Mouse (Mus musculus): ENCODE results near the gene Casq1. TPM values are rescaled to one million over a fixed set of nuclear protein-coding genes. Genes with fewer than 3 reads are reported as not detected.

Casq1 gene
- polyA plus RNA-seq, 1 experiment from 2014 or later, result 18.9 TPM

- Histone ChIP-seq H3K27me3 (no peaks in the 10 kb centered on the region), H3K4me2 (replicated peaks) (no peak overlapping the region), H3K4me3 (replicated peaks) (no peak overlapping the region), H3K4me1 (peaks cover 18% of the 10 kb centered on the region), H3K9me3 (replicated peaks) (no peaks in the 10 kb centered on the region), H3K9ac (no peak overlapping the region), H3K27ac (replicated peaks) (no peak overlapping the region), H3K36me3 (peaks cover 79% of the 10 kb centered on the region)
- 80% methylated on average over 3 of the region's 3 CpGs for WGBS
- ATAC-seq (ENCODE audit: insufficient number of reproducible peaks, low FRiP score, low TSS enrichment, low read depth), result no peak
Measured at GRCm38 (mm10) chr1:172197146-172197545, 22.5 kb downstream of the Casq1 start.

DNA sequence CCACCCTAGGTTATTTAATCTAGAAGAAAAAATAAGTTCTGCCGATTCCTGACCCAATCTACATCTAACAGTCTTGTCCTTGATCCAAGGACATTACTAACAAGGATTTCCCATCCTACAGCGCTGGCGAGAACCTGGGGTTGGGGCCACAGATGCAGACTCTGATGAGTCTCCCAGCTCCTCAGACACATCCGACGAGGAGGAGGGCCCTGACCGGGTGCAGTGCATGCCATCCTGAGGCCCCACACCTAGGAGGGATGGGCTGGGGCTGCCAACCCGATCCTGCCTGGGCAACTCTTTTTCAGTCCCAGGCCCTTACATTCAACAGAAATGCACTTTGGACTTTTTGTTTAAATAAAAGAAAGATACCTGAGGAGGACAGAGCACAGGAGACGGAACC is 25.2 kb downstream of the Casq1 start:
- Histone ChIP-seq H3K4me3 (replicated peaks) (no peak overlapping the region), H3K27me3 (no peaks in the 10 kb centered on the region), H3K9me3 (replicated peaks) (no peaks in the 10 kb centered on the region), H3K9ac (no peak overlapping the region), H3K4me1 (no peaks in the 10 kb centered on the region), H3K4me2 (replicated peaks) (no peak overlapping the region), H3K27ac (replicated peaks) (no peak overlapping the region), H3K36me3 (peaks cover 91% of the 10 kb centered on the region)
- no peak for ATAC-seq (ENCODE audit: insufficient number of reproducible peaks, low FRiP score, low TSS enrichment, low read depth)
- WGBS, result 77% methylated on average over 8 of the region's 8 CpGs

- H3K4me1 ChIP-seq, result no peaks in the 10 kb centered on the region
- H3K4me3 ChIP-seq (replicated peaks), result no peak overlapping the region
- no peak overlapping the region for H3K4me2 ChIP-seq (replicated peaks)
- no peak for ATAC-seq (ENCODE audit: insufficient number of reproducible peaks, low FRiP score, low TSS enrichment, low read depth)
- peaks cover 92% of the 10 kb centered on the region for H3K36me3 ChIP-seq
- WGBS, result 91% methylated on average over 3 of the region's 3 CpGs
- no peaks in the 10 kb centered on the region for H3K9me3 ChIP-seq (replicated peaks)
- H3K27ac ChIP-seq (replicated peaks), result no peak overlapping the region
- no peak overlapping the region for H3K9ac ChIP-seq
- H3K27me3 ChIP-seq, result no peaks in the 10 kb centered on the region
Measured at GRCm38 (mm10) chr1:172192217-172192616, 27.5 kb downstream of the Casq1 start.

GRCm38 (mm10) chr1:172191578-172191977 is 28.1 kb downstream of the Casq1 start:
- no peaks in the 10 kb centered on the region for H3K4me1 ChIP-seq
- no peak overlapping the region for H3K4me3 ChIP-seq (replicated peaks)
- no peak overlapping the region for H3K9ac ChIP-seq
- H3K9me3 ChIP-seq (replicated peaks), result no peaks in the 10 kb centered on the region
- no peak overlapping the region for H3K4me2 ChIP-seq (replicated peaks)
- 79% methylated on average over 2 of the region's 2 CpGs for WGBS
- H3K27me3 ChIP-seq, result no peaks in the 10 kb centered on the region
- H3K27ac ChIP-seq (replicated peaks), result no peak overlapping the region
- H3K36me3 ChIP-seq, result peaks cover 92% of the 10 kb centered on the region
- no peak for ATAC-seq (ENCODE audit: insufficient number of reproducible peaks, low FRiP score, low TSS enrichment, low read depth)

DNA sequence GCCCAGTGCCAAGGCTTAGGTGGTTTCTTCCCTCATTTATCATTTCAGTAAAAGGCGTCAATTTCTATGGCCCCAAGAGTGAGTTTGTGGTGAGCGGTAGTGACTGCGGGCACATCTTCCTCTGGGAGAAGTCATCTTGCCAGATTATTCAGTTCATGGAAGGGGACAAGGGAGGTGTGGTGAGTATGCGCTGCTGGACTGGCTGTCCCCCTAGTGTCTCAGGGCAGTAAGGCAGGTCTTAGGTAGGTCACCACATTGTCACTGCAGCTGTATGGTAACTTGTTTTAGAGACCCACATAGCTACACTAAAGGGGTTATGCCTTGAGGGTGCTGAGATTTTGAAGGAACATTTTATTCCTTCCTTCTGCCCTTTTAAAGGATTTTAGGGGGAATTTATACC is 30.8 kb downstream of the Casq1 start:
- Histone ChIP-seq H3K4me3 (replicated peaks) (no peak overlapping the region), H3K4me2 (replicated peaks) (no peak overlapping the region), H3K36me3 (peaks cover 74% of the 10 kb centered on the region), H3K27me3 (no peaks in the 10 kb centered on the region), H3K27ac (replicated peaks) (no peak overlapping the region), H3K9ac (no peak overlapping the region), H3K4me1 (no peaks in the 10 kb centered on the region), H3K9me3 (replicated peaks) (no peaks in the 10 kb centered on the region)
- WGBS, result 70% methylated on average over 4 of the region's 4 CpGs
- no peak for ATAC-seq (ENCODE audit: insufficient number of reproducible peaks, low FRiP score, low TSS enrichment, low read depth)

- WGBS, result 94% methylated on average over 10 of the region's 10 CpGs
- no peaks in the 10 kb centered on the region for H3K4me1 ChIP-seq
- H3K27me3 ChIP-seq, result no peaks in the 10 kb centered on the region
- no peak overlapping the region for H3K4me2 ChIP-seq (replicated peaks)
- H3K27ac ChIP-seq (replicated peaks), result no peak overlapping the region
- no peak for ATAC-seq (ENCODE audit: insufficient number of reproducible peaks, low FRiP score, low TSS enrichment, low read depth)
- no peak overlapping the region for H3K9ac ChIP-seq
- no peak overlapping the region for H3K4me3 ChIP-seq (replicated peaks)
- H3K36me3 ChIP-seq, result peaks cover 67% of the 10 kb centered on the region
- no peaks in the 10 kb centered on the region for H3K9me3 ChIP-seq (replicated peaks)
Measured at GRCm38 (mm10) chr1:172186401-172187289, 33.0 kb downstream of the Casq1 start.

GRCm38 (mm10) chr1:172183915-172184314 is 35.8 kb downstream of the Casq1 start:
- no peak for ATAC-seq (ENCODE audit: insufficient number of reproducible peaks, low FRiP score, low TSS enrichment, low read depth)
- Histone ChIP-seq H3K27ac (replicated peaks) (no peak overlapping the region), H3K27me3 (no peaks in the 10 kb centered on the region), H3K4me1 (no peaks in the 10 kb centered on the region), H3K9me3 (replicated peaks) (no peaks in the 10 kb centered on the region), H3K36me3 (peaks cover 59% of the 10 kb centered on the region), H3K4me3 (replicated peaks) (no peak overlapping the region), H3K4me2 (replicated peaks) (no peak overlapping the region), H3K9ac (no peak overlapping the region)

DNA sequence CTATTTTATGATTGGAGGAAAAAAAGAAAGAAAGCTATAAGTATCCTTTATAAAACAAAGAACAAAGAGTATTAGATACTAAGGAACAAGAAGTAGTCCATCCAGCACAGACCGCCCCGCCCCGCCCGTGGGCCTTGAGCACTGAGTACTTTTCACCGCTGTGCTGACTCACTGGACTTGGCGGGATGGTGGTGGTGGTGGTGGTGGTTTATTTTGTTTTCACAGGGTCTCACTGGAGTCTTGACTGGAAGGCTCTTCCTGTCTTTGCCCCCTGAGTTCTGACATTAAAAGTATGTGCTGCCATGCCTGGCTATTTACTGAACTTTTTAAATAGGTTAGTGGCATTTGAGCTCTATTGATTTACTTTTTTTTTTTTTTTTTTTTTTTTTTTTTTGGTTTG is 36.6 kb downstream of the Casq1 start:
- Histone ChIP-seq H3K27ac (replicated peaks) (no peak overlapping the region), H3K4me3 (replicated peaks) (no peak overlapping the region), H3K4me2 (replicated peaks) (no peak overlapping the region), H3K9ac (no peak overlapping the region), H3K27me3 (no peaks in the 10 kb centered on the region), H3K36me3 (peaks cover 56% of the 10 kb centered on the region), H3K4me1 (no peaks in the 10 kb centered on the region), H3K9me3 (replicated peaks) (no peaks in the 10 kb centered on the region)
- 91% methylated on average over 6 of the region's 6 CpGs for WGBS
- ATAC-seq (ENCODE audit: insufficient number of reproducible peaks, low FRiP score, low TSS enrichment, low read depth), result no peak

DNA sequence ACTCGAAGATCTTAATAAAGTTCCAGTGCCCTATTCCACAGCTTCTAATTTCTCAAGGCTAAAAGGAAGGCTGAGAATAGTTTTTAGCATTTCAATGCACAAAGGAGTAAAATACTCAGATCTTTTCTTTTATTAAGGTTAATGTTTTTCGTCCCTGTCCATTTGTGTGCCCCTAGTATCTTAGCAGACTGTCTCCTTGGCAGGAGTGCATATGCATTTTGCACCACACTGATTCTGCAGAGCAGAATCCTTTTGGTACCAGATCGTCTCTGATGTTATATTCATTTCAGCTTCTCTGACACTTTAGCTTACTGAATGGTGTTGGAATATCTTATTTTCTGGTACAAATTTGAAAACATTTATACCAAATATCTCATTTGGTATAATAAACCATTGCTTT is 37.9 kb downstream of the Casq1 start:
- Histone ChIP-seq H3K4me2 (replicated peaks) (no peak overlapping the region), H3K9me3 (replicated peaks) (no peaks in the 10 kb centered on the region), H3K27ac (replicated peaks) (no peak overlapping the region), H3K9ac (no peak overlapping the region), H3K4me3 (replicated peaks) (no peak overlapping the region), H3K27me3 (no peaks in the 10 kb centered on the region), H3K36me3 (peaks cover 52% of the 10 kb centered on the region), H3K4me1 (no peaks in the 10 kb centered on the region)
- WGBS, result 90% methylated on average over 3 of the region's 3 CpGs
- no peak for ATAC-seq (ENCODE audit: insufficient number of reproducible peaks, low FRiP score, low TSS enrichment, low read depth)

DNA sequence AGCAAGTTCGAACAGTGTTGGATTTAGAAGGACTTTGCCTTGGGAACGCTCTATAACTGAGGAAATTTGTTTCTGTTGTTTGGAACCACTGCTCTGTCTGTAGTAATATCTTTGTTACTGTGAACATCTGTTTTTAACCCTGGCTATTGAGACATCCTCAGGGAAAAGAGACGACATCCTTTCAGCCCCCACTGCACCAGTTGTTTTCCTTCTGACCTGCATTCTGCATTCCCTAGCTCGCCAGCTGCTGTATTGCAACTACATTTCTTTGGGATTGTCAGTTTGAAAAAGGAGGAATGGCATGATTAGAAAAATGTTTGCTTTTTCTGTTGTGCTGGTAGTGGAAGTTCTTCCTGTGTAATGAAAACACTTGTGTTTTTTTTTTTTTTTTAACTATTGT is 38.8 kb downstream of the Casq1 start:
- H3K27ac ChIP-seq (replicated peaks), result no peak overlapping the region
- no peaks in the 10 kb centered on the region for H3K9me3 ChIP-seq (replicated peaks)
- H3K9ac ChIP-seq, result no peak overlapping the region
- H3K4me2 ChIP-seq (replicated peaks), result no peak overlapping the region
- peaks cover 47% of the 10 kb centered on the region for H3K36me3 ChIP-seq
- H3K4me3 ChIP-seq (replicated peaks), result no peak overlapping the region
- WGBS, result 50% methylated on average over 4 of the region's 4 CpGs
- no peaks in the 10 kb centered on the region for H3K4me1 ChIP-seq
- no peaks in the 10 kb centered on the region for H3K27me3 ChIP-seq
- no peak for ATAC-seq (ENCODE audit: insufficient number of reproducible peaks, low FRiP score, low TSS enrichment, low read depth)

DNA sequence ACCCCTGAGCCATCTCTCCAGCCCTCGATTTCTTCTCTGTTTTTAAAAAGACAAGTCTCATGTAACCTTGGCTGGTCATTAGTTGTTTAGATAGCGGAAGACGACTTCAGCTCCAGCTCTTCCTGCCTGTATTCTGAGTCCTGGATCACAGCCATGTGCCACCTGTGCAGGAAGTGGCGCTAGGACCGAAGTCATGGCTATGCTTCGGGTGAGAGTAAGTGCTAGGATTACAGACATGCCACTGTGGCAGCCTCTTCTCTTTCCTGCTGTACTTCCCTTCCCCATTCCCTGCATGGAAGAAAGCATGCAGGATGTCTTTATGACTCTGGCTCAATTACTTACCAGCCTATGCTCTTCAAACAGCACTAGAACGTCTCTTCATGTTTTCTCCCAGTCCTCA is 40.6 kb downstream of the Casq1 start:
- ATAC-seq (ENCODE audit: insufficient number of reproducible peaks, low FRiP score, low TSS enrichment, low read depth), result no peak
- no peaks in the 10 kb centered on the region for H3K4me1 ChIP-seq
- H3K9ac ChIP-seq, result no peak overlapping the region
- peaks cover 62% of the 10 kb centered on the region for H3K36me3 ChIP-seq
- 73% methylated on average over 7 of the region's 7 CpGs for WGBS
- no peak overlapping the region for H3K4me3 ChIP-seq (replicated peaks)
- H3K4me2 ChIP-seq (replicated peaks), result no peak overlapping the region
- no peaks in the 10 kb centered on the region for H3K9me3 ChIP-seq (replicated peaks)
- H3K27ac ChIP-seq (replicated peaks), result no peak overlapping the region
- H3K27me3 ChIP-seq, result no peaks in the 10 kb centered on the region

DNA sequence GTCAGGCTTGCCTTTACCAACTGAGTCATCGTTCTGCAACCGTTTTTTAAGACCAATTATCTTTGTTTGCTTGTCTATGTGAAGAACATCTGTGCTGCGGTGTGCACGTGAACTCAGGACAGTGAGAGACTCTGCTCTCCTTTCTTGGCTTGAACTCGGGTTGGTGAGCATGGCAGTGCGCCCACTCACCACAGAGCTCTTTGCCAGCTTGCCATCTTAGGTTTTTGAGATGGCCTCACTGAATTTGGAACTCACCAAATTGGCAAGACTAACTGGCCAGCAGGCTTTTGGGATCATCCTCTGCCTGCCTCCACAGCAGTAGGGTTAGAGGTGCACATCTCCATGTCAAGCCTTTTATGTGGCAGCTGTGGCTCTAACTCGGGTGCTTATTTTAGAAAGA is 41.9 kb downstream of the Casq1 start:
- Histone ChIP-seq H3K4me2 (replicated peaks) (no peak overlapping the region), H3K36me3 (peaks cover 71% of the 10 kb centered on the region), H3K9me3 (replicated peaks) (no peaks in the 10 kb centered on the region), H3K4me3 (replicated peaks) (no peak overlapping the region), H3K27me3 (no peaks in the 10 kb centered on the region), H3K27ac (replicated peaks) (no peak overlapping the region), H3K4me1 (no peaks in the 10 kb centered on the region), H3K9ac (no peak overlapping the region)
- WGBS, result 84% methylated on average over 7 of the region's 7 CpGs
- ATAC-seq (ENCODE audit: insufficient number of reproducible peaks, low FRiP score, low TSS enrichment, low read depth), result no peak
